Mouse (Mus musculus) splenic B cell, adult 2 months (primary cell): ENCODE data around the gene Tusc1.

ENCODE experiments used
- DNase-seq: peaks from one replicate; pipeline ENCODE4 v3.0.0-alpha.2; 2011; ENCODE audit warnings: low read depth, low spot score
- H3K27me3 ChIP-seq: 2 replicates; pipeline ENCODE4 v1.6.1; 2012; ENCODE audit warnings: mild to moderate bottlenecking, low read length, moderate library complexity, mixed read lengths; ENCODE audit not compliant: control insufficient read depth, poor library complexity, insufficient read depth, severe bottlenecking
- H3K36me3 ChIP-seq: 2 replicates; pipeline ENCODE4 v1.6.1; 2012; ENCODE audit warnings: mild to moderate bottlenecking, low read length, moderate library complexity, mixed read lengths; ENCODE audit not compliant: control insufficient read depth, poor library complexity, insufficient read depth, severe bottlenecking

Tusc1 gene

DNA sequence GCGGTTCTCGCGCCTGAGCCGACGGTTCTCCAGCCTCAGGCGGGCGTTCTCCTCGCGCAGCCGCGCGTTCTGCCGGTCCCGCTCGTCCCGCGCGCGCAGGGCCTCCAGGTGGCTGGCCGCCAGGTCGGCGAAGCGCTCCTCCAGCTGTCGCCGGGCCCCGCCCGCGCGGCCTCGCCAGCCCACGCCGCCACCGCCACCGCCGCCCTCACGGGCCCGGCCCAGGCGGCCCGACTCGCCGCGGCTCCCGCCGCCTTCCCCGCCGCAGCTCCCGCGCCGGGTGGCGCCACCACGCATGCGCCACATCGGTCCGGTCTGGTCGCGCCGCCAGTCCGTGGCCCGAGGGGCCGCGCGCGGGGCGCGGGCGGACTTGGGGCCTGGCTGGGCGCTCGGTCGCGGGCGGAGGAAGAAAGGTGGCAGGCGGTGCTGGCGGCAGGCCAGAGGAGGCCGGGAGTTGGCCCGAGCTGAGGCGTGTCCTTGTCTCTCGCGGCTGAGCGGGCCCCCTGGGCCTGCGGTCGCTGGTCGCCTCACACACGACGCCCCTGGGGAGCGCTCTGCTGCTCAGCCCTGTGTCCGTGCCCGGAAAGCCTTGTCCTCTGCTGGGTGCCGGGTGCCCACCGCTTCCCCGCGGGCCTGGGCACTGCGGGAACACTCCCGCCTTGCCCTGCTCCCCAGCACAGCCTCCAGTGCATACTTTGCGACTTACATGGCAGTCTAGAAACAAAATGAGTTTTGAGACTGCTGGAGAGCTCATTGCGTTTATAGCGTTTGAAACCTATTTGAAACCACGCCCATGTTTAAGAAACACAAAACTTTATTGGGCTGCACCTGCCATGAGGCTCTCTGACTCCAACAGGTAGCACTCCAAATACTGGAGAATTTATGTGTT lies at the start of gene Tusc1:
Gene Tusc1, minus strand, starts transcription at position 394 of the 886 bp plus-strand sequence.
- peak; percentile 60 for DNase-seq
- Histone ChIP-seq H3K27me3 (no peaks in the 10 kb centered on the region), H3K36me3 (no peaks in the 10 kb centered on the region)

DNA sequence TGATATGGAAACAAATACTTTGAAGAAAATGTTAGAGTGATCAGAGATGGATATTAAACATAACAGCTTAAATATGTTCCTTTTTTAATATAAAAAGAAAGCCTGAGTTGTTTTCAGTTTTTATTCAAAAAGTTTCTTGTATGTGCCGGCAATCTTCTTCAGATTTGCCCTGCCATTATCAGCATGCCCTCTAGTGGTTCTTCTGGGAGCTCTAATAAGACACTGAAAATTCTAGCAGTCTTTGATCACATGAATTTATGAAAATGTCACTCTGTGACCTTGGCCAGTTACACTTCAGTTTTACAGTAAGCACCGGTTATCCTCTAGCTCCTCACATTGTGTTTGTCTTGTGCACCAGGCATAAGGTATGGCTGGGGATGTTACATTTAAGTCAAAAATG lies 17.6 kb upstream of the Tusc1 start:
- no peaks in the 10 kb centered on the region for H3K36me3 ChIP-seq
- H3K27me3 ChIP-seq: no peaks in the 10 kb centered on the region
- DNase-seq: peak; percentile 3

DNA sequence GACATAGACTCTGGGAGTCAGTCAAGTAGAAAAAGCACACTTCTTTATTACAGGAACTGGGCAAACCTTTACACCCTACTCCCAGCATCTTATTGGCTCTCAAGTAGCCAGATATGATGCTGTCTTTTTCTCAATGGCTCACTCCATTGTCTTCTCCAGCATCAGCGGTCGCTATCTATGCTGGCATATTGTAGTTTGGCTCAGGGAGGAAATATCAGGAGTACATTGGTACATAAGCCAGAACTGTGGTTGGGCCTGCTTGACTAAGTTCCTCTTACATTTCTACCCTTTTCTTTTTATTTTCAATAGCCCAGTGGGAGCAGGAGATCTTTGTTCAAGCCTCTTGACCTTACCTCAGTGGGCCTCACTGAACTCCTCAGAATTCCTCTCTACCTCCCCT lies 9.0 kb upstream of the Tusc1 start:
- Histone ChIP-seq H3K36me3 (no peaks in the 10 kb centered on the region), H3K27me3 (no peaks in the 10 kb centered on the region)
- DNase-seq: no peak

DNA sequence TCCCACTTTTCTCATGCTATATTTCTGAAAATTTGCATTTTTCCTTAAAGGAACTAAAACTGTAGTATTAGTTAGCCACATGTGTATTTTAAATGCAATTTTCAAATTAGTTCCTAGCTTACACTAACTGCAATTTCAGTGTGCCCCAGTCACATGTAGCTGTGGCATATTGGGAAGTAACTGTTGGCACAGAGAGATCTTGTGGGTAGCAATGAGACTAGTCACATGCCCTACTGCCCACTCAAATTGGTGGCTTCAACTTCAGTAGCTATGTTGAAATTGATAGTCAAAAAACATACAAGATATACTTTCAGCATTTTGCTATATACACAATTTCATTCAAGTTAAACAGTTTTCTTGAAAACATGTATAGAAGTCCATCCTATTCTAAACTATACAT lies 6.3 kb upstream of the Tusc1 start:
- H3K36me3 ChIP-seq: no peaks in the 10 kb centered on the region
- H3K27me3 ChIP-seq: no peaks in the 10 kb centered on the region
- DNase-seq: no peak

DNA sequence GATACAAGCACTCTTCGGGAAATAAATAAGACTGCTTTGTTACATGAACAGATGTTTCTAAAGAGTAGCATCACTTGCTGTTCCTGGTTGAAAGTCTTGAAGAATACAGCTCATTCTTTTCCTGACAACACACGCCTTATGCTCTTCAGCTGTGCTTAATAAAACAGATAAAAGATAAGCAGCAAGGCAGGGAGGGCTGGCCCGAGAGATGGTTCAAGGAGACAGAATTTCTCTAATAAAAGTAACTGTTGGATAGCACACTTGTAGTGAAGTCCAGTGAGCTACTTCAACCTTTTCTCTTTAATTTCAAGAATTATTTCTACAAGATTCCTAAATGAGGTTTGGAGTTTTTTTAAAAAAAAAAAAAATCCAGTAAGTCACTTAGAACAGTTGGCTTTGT lies 2.7 kb upstream of the Tusc1 start:
- no peak for DNase-seq
- Histone ChIP-seq H3K36me3 (no peaks in the 10 kb centered on the region), H3K27me3 (no peaks in the 10 kb centered on the region)

DNA sequence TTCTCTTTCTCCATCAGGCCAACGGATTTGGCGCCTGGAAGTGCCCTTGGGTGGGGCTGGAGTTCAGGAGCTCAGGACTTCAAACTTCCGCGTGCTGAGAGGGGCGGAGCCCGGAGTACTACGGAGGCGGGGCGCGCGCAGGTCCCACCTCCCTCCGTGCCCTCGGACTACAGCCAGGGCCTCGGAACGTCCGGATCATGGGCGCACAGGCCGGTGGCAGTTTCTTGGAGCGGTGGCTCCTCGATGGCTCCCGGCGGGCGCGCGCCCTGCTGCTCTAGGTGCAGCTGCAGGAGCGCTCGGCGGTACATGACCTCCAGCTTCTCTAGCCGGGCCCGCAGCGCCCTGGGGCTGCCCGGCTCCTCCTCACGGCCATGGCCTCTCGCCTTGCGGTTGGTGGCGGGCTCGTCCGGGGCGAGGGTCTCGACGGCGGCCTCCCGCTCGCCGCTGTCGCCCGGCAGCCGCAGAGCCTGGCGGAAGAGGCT lies 634 bp downstream of the Tusc1 start:
- no peaks in the 10 kb centered on the region for H3K27me3 ChIP-seq
- peak; percentile 63 for DNase-seq
- no peaks in the 10 kb centered on the region for H3K36me3 ChIP-seq

DNA sequence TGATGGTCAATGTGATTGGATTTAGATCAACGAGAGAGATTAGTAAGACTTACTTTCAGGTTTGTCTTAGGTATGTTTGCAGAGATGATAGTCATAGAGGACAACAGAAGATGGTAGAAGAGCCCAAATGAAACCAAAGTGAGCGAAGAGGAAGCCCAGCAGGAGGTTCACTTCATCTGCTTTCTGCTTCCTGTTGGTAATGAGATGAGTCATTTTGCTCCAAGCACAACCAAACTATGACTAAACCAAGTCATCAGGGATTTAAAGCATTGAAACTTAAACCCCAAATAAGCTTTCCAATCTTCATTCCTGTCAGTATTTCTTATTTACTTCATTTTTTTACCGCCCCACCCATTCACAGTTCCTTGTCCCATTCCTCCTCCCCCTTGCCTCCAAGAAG lies 27.8 kb downstream of the Tusc1 start:
- Histone ChIP-seq H3K27me3 (no peaks in the 10 kb centered on the region), H3K36me3 (no peaks in the 10 kb centered on the region)
- no peak for DNase-seq

DNA sequence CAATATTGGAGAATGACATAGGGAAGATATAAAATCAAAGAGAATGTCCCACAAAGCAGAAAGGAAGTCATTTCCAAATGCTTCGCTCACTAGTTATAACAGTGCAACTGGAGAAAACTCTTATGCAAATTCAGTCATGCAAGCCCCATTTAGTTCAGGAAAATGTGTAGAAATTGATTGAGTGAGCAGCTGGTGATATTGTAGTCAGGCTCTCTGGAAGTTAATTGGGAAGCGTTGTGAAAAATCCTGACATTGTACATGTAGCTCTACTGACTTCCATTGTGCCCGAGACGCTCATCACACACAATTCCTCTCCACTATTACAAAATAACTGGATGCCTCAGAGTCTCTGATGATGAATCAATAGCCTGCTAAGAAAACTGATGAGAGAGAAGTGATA lies 49.2 kb downstream of the Tusc1 start:
- H3K36me3 ChIP-seq: no peaks in the 10 kb centered on the region
- no peak for DNase-seq
- H3K27me3 ChIP-seq: no peaks in the 10 kb centered on the region
